Mouse (Mus musculus) left cerebral cortex, adult 9 months (tissue): ENCODE results near the gene Ddb1.
"Not testable (repeated sequence)": the region's sequence is repeated elsewhere in the genome, so short reads cannot be mapped to it uniquely, and the experiment has no call there.

Experiments
- DNase-seq, 2 experiments: peaks; one replicate each; pipeline ENCODE4 v3.0.0; 2022; ENCODE audit warnings: low spot score in 2 of 2

The Ddb1 gene

GRCm38 (mm10) chr19:10605293-10605900 is at the start of gene Ddb1, which contains the start of gene Tkfc:
Ddb1 (plus strand) TSS chr19:10605327.
Tkfc (minus strand) TSS chr19:10605654.
- peak; percentile 95 to 99 for DNase-seq

GRCm38 (mm10) chr19:10555624-10556510 is 49.3 kb upstream of the Ddb1 start, which contains the start of gene Tmem216:
Tmem216 (minus strand) TSS chr19:10556238.
- peak; percentile 64 to 81 for DNase-seq

GRCm38 (mm10) chr19:10557001-10557400 is 48.1 kb upstream of the Ddb1 start:
- no peak for DNase-seq

- DNase-seq: no peak
Observed at GRCm38 (mm10) chr19:10557430-10557829, 47.7 kb upstream of the Ddb1 start.

GRCm38 (mm10) chr19:10557837-10558375 is 47.2 kb upstream of the Ddb1 start:
- DNase-seq: not testable (repeated sequence)

GRCm38 (mm10) chr19:10560108-10560507 is 45.0 kb upstream of the Ddb1 start:
- no peak for DNase-seq

GRCm38 (mm10) chr19:10561558-10562314 is 43.4 kb upstream of the Ddb1 start:
- DNase-seq: no peak

GRCm38 (mm10) chr19:10562351-10562750 is 42.8 kb upstream of the Ddb1 start:
- no peak for DNase-seq

- DNase-seq: no peak
Observed at GRCm38 (mm10) chr19:10564278-10564677, 40.8 kb upstream of the Ddb1 start.

- no peak for DNase-seq
Observed at GRCm38 (mm10) chr19:10565217-10565616, 39.9 kb upstream of the Ddb1 start.

- no peak for DNase-seq
Observed at GRCm38 (mm10) chr19:10569627-10570026, 35.5 kb upstream of the Ddb1 start.

GRCm38 (mm10) chr19:10576690-10577561 is 28.2 kb upstream of the Ddb1 start, which contains the start of the genes Cyb561a3 and Tmem138:
Cyb561a3 (plus strand) TSS chr19:10577172.
Tmem138 (minus strand) TSS chr19:10577362.
- peak; percentile 87 to 95 for DNase-seq

- no peak for DNase-seq
Observed at GRCm38 (mm10) chr19:10580102-10580501, 25.0 kb upstream of the Ddb1 start.

- DNase-seq: no peak
Observed at GRCm38 (mm10) chr19:10580761-10581160, 24.4 kb upstream of the Ddb1 start.

- no peak for DNase-seq
Observed at GRCm38 (mm10) chr19:10581984-10582383, 23.1 kb upstream of the Ddb1 start.

- DNase-seq: no peak
Observed at GRCm38 (mm10) chr19:10583550-10584146, 21.5 kb upstream of the Ddb1 start.

GRCm38 (mm10) chr19:10585112-10585511 is 20.0 kb upstream of the Ddb1 start:
- DNase-seq: no peak

GRCm38 (mm10) chr19:10587231-10587630 is 17.9 kb upstream of the Ddb1 start:
- no peak for DNase-seq

GRCm38 (mm10) chr19:10589127-10589857 is 15.8 kb upstream of the Ddb1 start:
- DNase-seq: no peak

GRCm38 (mm10) chr19:10590301-10590700 is 14.8 kb upstream of the Ddb1 start:
- no peak for DNase-seq
